Mouse (Mus musculus): ENCODE measurements around the gene Cd53.

The Cd53 gene

DNA sequence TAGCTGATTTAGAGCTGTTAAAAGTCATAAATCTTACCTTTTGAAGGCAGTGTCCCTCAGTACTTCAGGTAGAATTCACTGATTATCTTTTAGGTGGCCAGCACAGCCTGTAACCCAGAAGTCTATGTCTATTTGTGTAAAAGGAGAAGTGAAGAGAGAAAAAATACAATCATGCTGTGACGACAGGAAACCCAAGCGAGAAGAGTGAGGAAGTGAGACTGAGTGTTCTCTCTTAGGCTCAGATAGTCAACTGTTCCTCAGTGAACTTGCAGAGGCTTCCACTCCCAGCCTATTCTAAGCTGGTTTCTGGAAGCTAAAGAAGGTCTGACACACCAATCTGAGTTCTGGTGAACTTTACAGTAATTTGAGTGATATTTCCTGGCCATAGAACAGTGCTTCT is at the start of gene Cd53:
Cd53 (minus strand) TSS at position 220 of the 400 bp plus-strand sequence.
- no peak for DNase-seq

DNA sequence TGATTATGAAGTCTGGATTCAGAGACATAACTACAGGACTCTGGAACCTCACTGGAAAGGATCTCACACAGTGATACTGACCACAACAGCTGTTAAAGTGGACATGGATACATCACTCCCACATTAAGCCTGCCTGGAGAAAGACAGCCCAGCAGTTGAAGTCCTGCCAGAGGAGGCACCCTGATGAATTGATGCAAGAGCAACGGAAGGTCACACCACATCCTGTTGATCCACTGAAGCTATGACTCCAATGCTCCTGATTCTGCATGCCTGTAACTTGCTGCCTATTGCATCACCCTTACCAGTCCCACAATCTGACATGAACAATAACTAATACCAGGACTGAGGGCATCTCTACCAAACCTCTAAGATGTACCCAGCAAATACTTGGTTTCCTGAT is 42.2 kb upstream of the Cd53 start:
- no peak for DNase-seq

DNA sequence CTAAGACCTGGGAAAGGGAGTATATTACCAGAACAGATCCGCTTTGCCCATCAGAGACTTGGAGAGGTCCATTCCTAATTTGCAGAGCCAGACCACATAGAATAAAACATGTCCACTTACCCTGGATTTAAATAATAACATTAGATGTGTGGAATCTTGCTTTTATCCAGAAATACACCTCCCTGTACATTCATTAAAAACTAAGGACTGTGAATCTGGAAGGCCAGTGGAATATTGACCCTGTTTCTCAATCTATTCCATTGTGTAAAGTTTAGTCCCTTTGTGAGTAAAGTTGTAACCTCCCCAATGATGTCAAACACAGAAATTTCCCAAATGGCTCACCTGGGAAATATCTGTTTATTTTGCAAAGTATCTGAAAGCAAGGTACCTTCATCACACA is 36.2 kb upstream of the Cd53 start, which contains the start of gene Olfr266:
Olfr266 (minus strand) TSS at position 101 of the 400 bp plus-strand sequence.
- no peak for DNase-seq

DNA sequence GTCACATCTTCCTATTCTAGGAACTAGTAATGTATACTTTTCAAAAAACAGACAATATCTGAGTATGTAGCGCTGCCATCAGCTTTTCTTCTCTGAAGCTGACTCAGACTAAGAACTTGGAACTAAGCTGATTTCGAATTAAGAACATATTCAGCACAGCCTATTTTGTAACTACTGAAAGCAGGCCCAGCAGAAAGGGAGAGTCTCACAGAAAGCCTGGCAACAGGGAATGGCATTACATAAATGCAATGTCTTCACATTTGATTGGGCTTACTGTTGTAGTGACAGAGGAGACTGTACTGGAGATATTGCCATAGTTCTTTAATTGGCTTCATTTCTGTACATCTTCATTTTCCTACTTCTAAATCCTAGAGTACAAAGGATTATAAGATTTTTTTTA is 27.7 kb upstream of the Cd53 start:
- no peak for DNase-seq

DNA sequence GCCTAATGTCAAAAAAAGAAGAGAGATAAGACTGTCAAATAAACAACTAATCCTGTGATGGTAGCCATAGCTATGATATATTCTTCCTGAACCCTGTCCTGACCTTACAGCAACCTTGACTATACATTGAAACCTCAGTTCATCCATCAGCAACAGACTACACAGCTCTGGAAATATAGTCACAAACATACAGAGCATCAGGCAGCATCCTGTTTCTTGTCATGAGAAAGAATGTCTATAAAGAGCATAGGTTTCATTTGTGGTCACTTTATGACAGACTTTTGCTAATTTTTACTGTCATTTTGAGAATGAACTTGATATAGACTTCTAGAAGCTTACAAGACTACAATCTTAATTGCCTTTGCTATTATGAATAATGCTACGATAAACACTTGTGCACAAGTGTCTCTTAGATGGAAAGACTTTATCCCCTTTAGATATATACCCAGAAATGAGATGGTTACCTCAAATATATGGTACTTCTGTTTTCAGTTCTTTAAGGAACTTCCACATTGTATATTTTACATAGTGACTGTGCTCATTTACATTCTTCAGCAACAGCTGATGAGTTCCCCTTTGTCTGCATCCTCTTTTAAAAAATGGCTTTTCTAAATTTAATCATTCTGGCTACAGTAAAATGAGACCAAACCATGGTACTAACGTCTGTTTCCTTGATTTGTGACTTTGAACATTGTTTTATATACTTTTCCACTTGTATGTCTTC is 19.2 kb upstream of the Cd53 start:
- DNase-seq = no peak

DNA sequence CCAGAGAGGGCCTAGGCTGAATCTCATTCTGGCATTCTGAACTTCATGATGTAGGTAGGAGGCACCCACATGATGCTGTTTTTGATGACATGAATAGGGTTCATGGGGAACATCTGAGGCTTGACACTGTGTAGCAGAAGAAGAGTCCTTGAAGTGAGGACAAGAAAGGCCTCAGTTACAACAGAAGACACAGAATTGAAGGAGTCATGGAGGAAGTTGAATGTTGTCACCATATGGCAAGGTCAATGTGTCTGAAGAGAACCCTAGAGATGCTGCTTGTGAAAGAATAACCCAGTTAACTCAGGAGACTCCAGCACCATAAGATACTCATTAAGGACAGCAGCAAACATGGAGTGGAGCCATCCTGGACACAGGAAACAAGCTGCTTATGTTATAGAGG is 8.1 kb upstream of the Cd53 start:
- no peak for DNase-seq

DNA sequence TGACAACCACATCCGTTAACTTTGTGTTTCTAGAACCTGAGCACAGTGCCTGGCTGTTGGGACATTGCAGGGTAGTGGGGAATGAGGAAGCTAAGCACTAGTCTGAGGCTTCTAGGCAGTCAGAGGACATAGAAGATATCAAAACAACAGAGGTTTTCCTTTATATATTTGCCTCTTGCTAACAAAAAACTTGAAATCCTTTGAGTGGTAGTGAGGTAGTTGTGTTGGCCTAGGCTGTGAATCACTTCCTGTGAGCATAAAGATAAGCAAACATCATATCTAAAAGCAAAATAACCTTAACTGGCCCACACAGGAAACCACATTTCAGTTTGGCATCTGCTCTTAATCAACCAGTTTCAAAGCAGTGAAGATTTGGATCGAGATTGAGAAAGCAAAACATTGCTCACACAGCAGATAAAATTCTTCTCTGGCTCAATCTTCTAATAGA is 1.5 kb downstream of the Cd53 start:
- no peak for DNase-seq

DNA sequence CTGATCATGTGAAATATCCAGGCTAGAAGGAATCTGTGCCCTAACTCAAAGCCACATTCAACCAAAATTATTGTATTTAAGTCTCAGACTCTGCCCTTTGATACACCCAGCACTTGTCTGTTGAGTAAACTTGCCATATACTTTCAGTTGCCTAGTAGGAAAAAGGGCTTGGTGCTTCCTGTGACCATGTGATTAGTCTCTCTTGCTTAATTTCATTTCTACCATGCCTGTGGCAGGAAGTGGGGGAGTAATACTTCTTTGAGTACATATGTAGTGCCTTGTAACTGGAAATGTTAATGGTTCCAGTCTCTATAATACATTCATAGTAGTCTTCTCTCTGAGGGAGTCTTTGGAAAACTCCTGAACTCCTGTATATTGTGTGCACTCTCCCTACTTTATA is 2.0 kb downstream of the Cd53 start:
- no peak for DNase-seq

DNA sequence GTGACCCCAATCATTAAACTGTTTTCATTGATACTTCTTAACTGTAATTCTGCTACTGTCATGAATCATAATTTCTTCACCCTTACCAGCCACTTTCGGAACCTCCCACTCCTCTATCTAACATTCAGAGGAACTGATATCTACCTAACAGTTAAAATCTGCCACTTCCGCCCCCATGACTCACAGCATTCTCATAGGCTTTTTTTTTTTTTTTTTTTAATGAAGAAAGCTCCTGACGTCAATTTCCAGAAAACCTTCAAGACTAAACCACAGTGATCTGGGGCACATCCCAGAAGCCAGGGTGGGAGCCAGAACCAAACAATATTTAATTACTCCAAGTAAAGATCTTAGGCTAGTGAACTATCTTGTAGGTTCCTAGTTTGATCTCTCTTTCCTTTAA is 4.8 kb downstream of the Cd53 start:
- no peak for DNase-seq

DNA sequence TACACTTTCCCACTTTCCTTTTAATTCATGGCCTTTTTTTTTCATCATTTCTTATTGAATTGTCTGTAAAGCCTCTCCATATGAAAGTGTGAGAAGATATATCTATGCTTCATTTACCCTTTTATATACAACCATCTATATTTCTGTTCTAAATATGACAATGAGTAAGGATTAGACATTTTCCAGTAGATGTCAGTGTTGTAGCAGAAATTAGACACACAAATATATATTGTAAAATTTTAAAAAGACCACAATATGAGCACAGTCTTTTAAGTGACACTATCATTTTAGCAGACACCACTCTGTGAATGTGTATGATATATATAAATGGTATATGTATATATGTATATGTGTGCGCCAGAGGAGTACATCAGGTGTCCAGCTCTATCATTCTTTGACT is 18.1 kb downstream of the Cd53 start:
- no peak for DNase-seq

DNA sequence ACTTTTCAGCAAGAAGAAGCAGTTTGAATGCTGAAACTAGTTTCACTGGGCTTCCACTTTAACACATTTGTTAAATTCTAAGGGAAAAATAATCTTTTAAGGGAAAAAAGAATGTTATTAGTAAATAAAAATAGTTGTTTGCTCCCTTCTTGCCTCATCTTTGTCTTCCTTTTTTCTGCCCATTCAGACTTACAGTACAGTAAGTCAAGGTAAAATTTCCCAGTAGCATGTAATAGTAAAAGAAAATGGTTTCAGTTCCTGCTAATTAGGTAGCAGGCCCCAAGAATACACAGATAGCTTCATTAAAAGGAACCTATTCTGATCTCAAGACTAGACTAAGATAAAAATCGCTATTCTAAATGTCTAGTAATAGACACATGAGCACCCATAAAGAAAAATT is 34.1 kb downstream of the Cd53 start:
- DNase-seq = no peak

DNA sequence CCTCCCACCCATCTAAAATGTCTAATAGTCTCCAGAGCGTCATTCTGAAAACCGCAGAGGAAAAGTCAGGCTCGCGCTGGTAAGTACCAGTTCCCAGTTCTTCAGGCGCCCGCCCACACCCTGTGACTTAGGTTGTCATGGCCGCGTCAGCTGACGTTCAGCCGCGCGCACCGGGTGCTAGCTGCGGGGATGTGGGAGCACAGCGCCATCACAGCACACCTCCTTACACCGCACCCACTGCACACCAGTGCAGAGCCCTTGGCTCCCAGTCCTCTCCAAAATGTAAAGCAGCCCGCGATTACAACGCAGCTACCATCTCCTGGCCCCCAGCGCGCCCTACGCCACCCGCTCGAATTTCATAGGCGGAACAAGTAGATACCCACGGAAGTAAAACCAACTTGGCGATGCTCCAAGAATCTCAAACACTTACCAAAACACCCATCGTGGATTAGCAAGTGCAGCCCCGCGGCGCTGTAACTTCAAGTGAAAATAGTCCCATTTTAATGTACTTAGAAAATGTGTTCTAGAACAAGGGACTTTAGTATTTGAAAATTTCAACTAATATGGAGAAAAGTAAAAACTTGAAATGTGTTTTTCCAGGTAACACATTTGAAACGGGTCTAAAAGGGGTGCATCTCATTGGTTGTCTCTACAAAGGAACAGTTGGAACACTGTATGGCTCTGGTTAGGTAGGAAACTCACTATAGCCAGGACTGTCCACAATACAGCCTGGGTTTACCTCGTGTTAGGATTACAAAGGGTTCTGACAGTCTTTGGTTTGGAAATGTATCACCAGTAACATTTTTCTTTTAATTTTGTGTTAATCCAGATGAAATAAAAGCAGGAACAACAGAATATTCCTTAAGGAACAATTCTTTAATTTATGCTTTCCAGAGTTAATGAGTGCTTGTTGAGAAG is 67.7 kb downstream of the Cd53 start:
- DNase-seq = peak; percentile 91

DNA sequence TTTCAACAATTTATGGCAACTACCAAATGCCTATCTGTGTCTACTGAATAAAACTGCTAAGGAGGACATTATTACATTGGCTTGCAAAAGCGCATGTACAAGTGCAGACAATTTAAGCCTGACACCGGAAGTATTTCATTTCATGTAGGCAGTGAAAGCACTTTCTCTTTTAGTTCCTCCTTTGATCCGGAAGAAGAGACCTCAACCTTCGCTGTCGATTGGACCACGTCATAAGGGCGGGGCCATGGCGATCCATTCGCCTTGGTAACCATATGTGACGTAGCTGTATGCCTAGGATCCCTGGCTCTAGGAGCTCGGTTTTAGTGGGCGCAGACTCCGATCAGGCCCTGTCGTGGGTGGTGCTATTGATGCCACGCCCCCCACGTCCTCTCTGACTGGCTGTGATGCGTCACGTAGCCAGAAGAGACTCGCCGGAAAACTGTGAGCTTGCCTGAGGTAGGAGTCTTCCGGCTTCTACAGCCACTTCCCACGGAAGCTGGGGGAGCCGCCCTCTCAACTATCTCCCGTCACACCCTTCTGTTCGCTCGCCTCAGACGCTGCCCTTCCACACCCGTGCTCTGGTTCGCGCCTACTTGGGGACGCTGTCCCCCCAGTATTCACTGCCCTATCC is 68.4 kb downstream of the Cd53 start:
- peak; percentile 99 for DNase-seq
